Mouse (Mus musculus) lung, adult 2 months (tissue): ENCODE data around the gene Gp1ba.

ENCODE experiments used
- CTCF ChIP-seq: fragments of 200-500 bp; IDR thresholded peaks from 2 replicates; pipeline ENCODE4 v1.5.1; 2011; ENCODE audit warnings: mild to moderate bottlenecking, low read length, control low read depth; ENCODE audit not compliant: insufficient read depth
- POLR2A ChIP-seq: fragments of 200-500 bp; IDR thresholded peaks from 2 replicates; pipeline ENCODE4 v1.6.1; 2011; ENCODE audit warnings: low read depth, mild to moderate bottlenecking, control low read depth, low read length, borderline replicate concordance; ENCODE audit errors: extremely low read depth

DNA sequence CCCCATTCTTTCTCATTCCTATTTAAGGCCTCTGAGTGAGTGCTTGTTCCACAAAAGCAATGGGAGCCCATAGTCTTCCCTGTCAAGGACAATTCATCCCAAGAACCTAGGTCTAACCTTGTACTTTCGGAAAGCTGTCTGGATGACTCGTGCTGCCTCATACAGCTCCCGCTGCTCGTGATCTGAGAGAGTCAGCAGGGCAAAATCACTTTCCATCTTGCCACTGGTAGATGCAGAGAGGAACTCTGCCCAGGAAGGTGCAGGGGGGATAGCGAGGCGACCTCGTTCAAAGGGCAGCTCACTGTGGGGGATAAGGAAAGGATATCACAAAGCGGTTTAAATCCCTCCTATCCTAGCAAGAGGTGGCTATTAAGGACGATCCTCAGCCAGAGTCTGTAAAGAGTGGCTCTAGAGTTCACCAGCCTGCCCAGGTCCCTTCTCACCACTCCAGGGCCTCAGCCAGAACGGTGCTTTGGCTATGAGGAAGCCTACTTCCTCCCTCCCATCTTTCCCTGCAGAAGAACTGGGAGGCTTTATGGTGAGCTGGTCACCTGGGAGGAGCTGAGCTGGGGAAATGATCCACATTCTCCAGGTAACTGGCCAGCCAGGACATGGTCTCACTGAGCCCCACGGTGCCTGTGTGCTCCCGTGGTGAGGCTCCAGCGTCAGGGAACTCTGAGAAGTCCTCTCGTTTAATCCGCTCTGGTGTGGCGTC, 32.6 kb downstream of the Gp1ba start:
- TF ChIP-seq CTCF (no peak), POLR2A (no peak)
